Mouse (Mus musculus): ENCODE results near the gene Klhl10.

The Klhl10 gene

GRCm38 (mm10) chr11:100441797-100442196 lies at the start of gene Klhl10, which contains the start of gene Nt5c3b:
Klhl10 (plus strand) TSS chr11:100441917.
Nt5c3b (minus strand) TSS chr11:100441808.
- DNase-seq = no peak

GRCm38 (mm10) chr11:100392958-100393357 lies 48.8 kb upstream of the Klhl10 start:
- DNase-seq = no peak

DNA sequence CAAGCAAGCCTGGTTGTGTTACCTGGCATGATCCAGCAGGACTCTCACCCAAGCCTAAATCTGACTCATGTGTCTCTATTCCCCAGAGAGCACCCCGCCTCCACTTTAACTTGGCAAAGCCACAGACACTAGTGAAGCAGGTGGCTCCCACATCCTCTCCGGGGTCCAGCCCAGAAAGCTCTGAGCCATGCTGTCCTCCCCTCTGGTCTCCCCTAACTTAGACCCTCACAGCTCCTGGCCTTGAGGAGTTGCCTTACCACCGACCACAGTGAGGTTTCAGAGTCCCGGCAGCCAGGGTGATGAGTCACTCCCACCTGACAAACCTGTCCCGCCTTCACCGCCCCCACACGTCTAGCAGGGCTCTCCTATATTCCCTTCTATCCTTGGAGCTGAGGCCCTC lies 48.0 kb upstream of the Klhl10 start:
- DNase-seq = no peak

- DNase-seq = no peak
Observed at GRCm38 (mm10) chr11:100394353-100395074, 47.2 kb upstream of the Klhl10 start.

DNA sequence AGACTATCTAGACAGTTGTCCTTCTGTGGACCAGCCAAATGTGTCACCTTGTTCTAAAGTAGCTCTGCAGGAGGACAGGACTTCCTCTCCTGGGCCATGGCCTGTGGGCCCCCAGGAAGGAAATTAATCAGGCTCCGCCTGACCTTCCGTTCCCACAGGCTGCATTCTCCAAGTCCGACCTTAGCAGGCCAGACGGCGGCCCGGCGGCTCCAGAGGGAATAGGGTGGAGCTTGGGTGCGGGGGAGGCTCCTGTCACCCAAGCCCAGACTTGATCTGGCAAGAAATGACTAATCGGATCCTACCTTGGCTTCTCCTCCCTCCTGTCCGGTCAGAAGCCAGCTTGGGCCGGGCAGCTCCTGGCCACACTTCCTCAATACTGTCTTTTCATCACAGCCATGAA lies 46.5 kb upstream of the Klhl10 start:
- DNase-seq = no peak

- no peak for DNase-seq
Observed at GRCm38 (mm10) chr11:100395861-100396631, 45.7 kb upstream of the Klhl10 start.

DNA sequence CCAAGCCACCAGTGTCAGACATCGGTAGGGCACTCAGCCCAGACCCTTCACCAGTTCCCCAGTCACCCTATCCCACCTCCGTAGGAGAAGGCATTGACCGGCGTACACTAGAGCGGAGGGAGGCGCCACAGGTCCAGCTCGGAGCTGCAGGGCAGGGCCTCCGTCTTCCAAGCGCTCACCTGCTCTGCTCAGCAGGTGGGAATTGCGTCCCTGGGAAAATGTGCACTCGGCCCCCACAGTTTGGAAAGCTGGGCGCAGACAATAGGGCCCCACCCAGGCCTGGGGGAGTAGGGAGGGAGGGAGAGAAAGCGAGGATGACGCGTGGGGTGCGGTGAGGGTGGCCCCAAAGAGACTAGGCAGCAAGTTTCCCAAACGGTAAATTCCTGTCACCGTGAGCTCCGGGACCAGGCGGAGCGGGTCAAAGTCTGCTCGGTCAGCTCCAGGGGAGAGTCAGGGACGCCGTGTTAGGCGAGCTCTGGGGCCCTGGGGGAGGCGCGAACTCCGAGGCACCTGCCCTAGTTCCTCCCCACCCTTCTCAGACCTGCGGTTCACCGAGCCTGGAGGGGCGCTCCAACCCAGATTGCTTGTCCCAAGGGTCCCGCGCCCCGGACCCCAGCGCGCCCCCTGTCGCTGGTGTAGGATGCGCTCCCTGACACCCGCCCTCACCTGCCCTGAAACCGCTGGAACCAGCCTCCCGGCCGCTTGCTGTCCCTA lies 44.7 kb upstream of the Klhl10 start:
- DNase-seq = no peak

DNA sequence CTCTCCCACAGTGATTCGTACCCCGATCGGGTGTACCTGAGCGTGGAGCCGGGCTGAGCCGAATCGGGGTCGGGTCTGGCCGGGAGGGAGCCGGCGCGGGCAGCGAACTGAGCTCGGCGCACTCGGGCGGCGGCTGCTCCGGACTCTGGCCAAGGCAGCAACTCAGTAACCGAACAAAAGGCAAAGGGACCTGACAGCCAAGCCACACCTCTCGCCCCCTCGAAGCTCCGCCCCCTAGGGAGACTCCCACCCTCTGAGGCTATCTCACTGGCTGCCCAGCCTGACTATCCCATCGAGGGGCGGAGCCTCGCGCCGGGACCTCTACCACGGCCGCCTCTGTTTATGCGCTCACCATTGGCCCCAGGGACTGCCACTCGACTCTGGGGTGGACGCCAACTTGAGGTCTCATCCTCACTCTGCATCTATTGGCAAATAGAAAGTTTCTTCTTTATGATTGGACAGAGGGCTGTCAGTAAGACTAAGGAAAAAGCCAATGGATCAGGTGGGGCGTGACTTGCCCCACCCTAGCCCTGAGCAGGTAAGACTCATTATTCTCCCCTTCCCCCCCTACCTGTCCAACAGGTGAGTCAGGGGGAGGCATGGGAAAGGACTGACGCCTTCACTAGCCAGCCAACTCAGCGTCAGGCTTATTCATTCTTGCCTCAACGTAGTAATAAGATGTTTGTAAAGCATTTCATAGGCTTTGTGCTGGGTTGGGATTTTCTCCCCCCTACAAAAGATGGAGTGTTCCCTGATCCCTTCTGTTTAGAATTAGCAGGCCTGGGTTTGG lies 43.9 kb upstream of the Klhl10 start, which contains the start of gene Jup:
Jup (minus strand) TSS at position 164 of the 790 bp plus-strand sequence.
- DNase-seq = peak; percentile 100

- DNase-seq = no peak
Observed at GRCm38 (mm10) chr11:100398517-100398916, 43.2 kb upstream of the Klhl10 start.

GRCm38 (mm10) chr11:100399320-100399719 lies 42.4 kb upstream of the Klhl10 start:
- DNase-seq = no peak

GRCm38 (mm10) chr11:100399727-100400538 lies 41.8 kb upstream of the Klhl10 start:
- DNase-seq = no peak

DNA sequence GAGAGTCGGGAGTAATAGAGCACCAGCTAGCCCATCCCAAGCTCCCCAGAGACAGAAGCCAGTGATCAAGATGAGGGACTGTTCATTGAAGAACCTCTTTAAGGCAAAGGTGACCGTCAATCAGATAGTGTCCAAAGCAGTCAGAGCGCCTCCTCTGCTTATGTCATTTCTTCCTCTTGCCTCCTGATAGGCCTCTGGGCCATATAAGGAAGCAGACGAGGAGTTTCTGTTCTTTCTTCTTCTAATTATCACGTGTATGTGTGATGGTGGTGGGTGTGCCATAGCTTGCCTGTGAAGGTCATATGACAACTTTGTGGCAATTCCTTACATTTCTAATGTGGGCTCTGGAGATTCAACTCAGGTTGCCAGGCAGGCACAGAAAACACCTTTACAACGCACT lies 40.9 kb upstream of the Klhl10 start:
- peak; percentile 55 for DNase-seq

DNA sequence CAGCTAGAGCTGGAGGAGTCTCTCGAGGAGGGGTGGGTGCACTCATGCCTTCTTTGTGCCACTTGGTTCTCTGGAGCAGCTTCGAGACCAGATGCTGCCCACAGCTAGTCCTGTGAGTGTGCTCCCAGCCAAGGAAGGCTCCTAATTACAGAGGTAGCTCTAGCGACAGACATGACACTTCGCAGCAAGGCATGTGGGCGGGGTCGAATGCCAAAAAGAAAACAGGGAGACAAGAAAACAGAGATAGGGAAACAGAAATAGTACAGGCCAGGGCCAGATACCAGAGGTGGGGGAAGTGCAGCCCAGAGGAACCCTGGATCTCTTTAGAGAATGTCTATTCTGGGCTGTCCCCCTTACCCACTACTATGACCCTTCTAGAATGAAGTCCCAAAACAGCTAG lies 39.5 kb upstream of the Klhl10 start:
- DNase-seq = no peak

- no peak for DNase-seq
Observed at GRCm38 (mm10) chr11:100402682-100403081, 39.0 kb upstream of the Klhl10 start.

DNA sequence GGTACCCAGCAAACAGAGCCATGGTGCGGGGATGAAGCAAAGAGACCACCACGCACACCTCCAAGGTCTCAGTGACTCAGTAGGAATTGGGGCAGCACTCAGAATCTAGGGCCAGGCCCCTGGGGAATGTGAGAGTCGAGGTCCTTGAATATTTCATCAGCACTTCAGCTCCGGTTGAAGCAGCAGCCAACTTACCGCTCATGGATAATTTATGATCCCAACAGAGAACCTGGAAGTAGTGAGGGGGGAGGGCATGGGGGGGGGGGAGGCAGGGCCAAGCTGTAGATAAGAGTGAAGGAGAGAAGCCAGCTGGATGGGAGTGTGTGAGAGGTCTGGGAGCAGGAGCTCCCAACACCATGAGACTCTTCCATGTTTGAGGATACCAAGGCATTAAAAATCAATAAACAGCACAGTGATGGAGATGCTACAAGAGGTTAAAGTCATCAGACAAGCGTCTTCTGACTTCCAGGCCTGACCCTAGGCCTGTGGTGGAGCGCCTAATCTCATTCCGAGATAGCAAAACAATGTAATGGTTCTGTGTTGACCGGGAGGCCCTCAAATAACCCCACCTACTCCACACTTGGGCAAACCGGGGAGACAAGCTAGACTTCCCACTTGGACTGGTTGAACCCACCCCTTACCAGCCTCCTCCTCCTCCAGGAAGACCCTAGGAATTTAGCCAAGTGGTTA lies 38.1 kb upstream of the Klhl10 start:
- DNase-seq = no peak

DNA sequence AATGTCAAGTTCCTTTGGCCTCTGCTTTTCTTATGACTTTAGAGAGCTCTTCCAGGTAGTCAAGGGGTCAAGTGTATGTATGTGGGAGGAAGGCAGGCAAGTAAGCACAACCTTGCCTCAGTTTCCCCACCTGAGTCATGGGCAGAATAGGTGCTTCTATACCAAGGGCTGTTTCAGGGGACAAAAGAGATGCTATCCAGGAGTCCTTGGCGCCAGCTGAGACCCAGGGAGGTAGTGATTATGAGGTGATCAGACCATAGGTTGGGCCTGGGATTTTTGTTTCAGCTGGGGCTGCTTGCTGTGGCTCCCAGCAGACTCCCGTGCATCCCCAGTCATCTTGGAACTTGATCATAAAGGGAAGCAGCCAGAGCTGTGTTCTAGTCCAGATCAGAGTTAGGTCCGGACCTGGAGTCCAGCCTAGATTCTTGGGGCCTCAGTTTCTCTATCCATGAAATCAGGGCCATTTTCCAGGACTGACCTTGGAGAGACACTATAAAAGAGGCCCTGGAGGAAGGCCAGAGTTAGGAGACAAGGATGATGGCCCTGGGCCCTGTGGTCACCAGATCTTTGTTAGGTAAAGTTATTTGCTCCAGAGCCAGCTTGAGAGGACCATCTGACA lies 37.2 kb upstream of the Klhl10 start:
- no peak for DNase-seq

DNA sequence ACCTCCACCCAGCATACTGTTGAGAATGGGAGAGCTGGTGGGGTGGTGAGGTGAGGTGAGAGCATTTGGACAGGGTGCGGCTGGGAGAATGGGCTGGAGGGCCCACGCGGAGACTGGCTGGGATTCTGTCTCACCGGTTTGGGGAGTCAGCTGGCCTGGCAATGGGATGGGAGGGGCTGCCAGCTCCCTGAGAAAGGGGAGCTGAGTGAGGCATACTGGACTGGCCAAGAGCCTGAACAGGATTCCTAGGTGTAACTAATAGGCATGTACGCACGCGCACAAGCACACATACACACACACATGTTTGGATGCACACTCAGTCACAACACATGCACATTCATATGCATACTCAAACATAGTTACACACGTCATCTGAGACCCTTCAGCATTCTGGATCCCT lies 35.4 kb upstream of the Klhl10 start:
- no peak for DNase-seq

GRCm38 (mm10) chr11:100406995-100407705 lies 34.6 kb upstream of the Klhl10 start:
- DNase-seq = no peak

DNA sequence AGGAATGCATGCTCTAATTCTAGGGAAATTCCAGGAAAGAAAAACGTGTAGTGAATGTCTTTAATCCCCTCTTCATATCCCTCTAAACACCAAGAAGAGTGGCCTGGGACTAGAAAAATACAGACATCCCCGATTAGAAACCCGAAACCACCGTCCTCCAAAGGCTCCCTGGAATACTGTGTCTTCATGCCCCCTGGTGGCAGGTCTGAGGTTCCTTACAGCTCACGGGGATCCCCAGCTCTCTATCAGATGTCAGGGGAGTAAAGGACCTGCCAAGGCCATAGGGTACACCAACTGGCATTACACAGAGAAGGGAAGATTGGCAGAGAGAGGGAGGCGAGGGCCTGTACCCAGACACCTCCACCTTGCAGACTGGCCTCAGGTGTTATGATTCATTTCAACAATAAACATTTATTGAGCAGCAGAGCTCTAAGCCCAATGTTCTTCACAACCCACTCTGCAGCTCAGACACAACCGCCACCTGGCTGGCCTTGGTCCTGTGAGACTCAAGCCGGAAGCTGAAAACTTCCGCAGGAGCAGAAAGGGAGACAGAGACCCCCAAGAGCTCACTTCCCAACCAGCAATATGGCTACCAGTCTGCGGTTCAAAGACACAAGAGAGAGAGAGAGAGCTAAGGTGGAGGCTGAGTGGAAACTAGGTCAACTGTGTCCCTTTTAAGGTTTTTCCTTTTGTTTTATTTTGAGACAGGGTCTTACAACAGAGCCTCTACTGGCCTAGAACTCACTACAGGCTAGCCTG lies 33.5 kb upstream of the Klhl10 start:
- no peak for DNase-seq

Measured in layer of hippocampus, adult 9-11 months (tissue).